Mouse (Mus musculus): ENCODE results near the gene Lrrk1.
"Not testable (repeated sequence)": the region's sequence is repeated elsewhere in the genome, so short reads cannot be mapped to it uniquely, and the experiment has no call there.

Lrrk1 gene

DNA sequence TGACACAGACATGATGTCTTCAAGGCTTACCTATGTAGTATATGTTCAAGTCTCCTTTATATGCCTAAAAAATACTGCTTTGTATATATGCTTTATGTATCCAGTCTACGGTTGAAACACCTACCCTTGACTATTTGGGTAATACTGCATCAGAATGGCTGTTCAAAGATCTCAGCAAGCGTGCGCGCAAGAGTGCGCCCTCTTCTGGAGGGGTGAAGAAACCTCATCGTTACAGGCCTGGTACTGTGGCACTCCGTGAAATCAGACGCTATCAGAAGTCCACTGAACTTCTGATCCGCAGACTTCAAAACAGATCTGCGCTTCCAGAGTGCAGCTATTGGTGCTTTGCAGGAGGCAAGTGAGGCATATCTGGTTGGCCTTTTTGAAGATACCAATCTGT lies 197.8 kb downstream of the Lrrk1 start:
- DNase-seq (ENCODE audit: low read depth, low spot score) = not testable (repeated sequence)

DNA sequence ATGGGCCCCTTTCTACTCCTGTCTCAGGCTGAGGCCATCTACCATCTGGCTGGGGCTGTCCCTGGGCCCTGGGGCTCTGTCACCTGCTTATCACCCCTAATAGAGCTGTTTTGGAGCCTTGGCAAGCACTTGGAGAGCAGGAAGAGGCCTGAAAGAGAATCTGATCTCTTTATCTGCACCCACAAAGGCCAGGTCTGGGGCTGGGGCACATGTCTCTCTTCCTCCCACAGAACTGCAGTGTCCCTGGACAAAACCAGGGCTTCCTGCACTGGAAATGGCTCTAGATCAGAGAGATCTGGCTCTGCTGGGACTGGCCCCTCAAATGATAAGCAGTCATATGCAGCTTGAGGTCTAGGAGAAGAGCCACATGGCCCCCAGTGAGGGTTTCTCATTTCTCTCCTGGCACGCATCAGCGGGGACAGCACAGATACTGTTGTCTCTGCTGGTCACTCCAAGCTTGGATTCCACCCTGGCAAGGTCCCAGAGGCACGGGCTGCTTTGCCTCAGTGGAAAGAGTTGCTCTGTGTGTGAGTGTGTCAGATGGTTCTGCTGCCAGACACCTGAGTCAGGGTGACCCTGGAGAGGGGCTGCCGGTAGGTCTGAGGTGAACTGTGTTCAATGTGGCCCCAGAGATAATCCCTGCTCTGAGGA lies 200.4 kb downstream of the Lrrk1 start:
- no peak for DNase-seq (ENCODE audit: low read depth, low spot score)

DNA sequence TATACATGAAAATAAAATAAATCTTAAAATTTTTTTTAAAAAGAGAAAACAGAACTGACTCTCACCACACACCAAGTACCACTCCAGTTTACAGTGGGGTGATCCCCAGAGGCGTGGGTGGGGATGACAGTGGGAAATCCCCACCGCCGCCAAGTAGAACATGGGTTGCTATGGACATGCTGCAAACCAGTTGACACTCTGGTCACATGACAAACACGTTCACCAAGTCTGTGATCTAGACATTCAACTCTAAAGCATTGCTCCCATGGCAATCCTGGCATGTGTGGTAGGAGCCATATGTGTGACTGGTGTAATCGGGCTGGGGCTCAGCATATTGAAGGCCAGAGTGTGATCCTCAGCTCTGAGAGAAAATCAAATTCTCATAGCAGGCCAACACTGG lies 202.8 kb downstream of the Lrrk1 start:
- DNase-seq (ENCODE audit: low read depth, low spot score) = no peak

DNA sequence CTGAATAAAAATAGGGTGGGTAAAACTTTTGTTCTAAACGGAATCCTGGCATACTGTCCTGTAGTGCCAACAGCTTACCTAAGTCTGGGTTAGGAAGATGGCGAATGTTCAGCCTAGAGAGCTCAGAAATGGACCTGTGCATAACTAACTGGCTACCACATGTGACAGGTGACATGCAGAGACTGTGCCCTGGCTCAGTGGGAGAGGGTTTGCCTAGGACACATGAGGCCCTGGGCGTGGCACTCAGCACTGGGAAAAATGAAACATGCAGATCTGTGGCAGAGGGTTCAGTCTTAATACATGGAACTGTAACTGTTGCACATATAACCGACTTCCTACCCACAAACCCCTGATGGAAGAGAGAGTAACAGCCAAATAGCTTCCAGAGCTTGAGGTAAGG lies 204.1 kb downstream of the Lrrk1 start:
- no peak for DNase-seq (ENCODE audit: low read depth, low spot score)

DNA sequence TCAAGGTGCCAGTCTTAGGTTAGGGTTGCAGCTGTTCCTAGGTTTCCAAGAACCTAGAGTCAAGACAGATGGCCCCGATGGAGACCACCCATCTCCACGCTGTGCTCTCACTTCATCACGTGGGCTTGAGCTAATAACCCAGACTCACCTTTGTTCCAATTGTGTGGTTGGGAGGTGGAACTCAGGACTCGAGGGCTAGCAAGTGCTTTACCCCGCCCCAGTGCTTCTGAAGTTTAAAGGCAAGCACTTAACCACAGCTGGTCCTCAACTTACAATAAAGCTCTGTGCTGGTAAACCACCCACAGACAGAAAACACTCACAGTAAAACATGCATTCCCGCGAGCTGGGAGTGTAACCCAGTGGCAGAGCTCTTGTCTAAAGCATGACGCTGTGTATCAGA lies 204.7 kb downstream of the Lrrk1 start:
- DNase-seq (ENCODE audit: low read depth, low spot score) = no peak

DNA sequence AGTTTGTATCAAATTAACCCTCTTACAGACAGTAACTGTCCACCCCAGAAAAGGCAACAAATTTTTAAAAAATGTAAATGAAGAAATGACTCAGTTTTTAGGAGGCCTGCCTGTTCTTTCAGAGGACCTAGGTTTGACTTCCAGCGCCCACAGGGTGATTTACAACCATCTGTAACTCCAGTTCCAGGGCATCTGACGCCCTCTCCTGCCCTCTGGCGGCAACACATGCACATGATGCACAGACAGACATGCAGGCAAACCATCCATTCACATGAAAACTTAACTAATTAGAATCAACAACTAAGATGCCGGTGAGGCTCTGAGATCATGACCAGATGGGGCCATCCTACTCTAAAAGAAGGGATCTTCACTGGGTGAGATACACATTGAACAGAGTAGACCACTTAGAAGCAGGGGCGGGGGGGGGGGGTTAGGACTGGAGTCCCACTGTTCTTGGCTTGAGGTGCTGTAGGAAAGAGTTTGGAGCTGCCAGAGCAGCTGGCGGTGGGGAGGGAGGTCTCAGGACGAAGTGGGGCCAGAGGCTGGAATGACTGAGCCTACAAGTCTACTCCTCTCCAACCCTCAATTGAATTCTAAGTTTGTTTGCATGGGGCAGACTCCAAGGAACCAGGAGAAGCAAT lies 206.0 kb downstream of the Lrrk1 start:
- DNase-seq (ENCODE audit: low read depth, low spot score) = peak; percentile 18

DNA sequence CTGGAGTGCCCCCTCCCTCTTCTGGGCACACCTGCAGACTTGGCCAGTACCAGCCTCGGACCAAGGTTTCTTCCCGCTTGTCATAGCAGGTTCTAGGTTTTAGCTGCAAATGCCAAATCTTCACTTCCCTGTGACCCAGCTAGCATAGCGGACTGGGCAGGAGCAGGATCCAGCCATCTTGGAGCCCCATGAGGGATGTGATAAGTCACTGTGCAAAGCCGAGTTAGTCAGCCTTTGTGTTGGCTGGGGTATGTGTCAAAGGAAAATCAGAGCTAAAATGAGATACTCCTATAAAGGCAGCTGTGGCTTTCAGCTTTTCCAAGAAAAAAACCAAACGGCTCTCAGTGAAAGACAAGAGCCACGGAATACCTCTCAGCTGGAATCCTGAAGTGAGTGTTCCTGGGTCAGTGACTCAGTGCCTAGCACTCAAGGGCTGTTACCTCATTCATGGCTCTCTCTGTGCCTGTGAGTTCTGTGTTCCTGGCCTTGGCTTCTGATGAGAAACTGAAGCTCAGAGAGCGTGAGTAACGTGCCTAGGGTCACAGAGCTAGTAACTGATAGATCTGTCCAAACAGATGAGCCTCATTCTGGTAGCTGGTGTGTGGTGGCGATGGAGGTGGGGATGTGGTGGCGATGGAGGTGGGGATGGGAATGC lies 207.3 kb downstream of the Lrrk1 start:
- no peak for DNase-seq (ENCODE audit: low read depth, low spot score)

DNA sequence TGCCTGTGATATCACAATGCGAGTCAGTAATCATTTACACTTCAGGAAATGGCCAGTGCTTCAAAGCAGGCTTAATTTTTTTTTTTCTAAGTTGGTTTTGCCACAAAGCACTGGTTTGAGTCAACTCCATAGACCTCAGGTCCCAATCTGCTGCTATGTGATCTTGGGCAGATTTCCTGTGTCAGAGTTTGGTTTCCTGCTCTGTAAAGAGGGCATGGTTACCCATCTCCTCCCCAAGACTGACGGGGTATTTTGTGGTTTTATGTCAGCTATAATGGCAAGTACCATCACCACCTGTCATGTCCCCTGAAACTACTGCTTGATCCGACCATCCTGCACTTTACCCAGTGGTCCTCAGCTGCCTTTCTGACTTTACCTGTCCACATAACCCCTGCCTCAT lies 207.9 kb downstream of the Lrrk1 start:
- no peak for DNase-seq (ENCODE audit: low read depth, low spot score)

DNA sequence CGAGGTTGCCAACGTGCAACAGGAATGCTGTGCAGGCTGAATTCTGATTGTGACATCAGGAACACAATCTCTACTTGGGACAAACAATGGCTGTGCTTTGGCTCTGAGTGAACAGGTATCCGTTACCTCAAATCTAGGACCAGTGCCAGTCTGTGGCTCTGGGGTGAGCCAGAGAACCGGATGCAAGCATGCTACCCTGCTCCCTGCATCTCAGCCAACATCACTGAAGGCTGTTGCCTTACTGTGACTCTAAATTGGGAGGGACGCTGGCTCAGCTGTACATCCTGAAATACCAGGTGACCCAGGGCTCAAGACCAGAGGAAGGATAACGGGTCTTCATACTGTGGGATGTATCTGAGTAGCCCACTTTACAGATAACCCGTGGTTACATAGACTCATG lies 208.4 kb downstream of the Lrrk1 start:
- no peak for DNase-seq (ENCODE audit: low read depth, low spot score)

DNA sequence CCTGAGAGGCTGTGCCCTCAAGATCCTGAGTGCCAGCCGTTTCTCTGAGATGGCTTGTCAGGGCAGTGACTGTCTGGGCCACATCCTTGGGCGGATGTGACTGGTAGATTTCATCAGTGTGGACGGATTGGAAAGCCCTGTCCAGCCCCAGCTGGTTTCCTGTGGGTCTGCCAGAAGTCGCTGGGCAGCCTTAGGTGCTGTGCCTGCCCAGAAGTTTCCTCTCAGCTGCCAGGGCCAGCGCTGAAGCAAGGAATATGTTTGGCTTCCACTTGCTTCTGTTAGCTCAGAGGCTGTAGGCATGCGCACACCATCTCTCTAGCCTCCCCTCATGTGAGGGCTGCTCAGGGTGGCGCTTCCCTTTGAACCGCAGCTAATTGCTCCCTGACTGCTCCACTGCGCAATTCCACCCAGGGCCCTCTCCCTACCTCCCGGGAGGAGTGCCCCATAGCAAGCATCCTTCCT lies 209.0 kb downstream of the Lrrk1 start:
- no peak for DNase-seq (ENCODE audit: low read depth, low spot score)

DNA sequence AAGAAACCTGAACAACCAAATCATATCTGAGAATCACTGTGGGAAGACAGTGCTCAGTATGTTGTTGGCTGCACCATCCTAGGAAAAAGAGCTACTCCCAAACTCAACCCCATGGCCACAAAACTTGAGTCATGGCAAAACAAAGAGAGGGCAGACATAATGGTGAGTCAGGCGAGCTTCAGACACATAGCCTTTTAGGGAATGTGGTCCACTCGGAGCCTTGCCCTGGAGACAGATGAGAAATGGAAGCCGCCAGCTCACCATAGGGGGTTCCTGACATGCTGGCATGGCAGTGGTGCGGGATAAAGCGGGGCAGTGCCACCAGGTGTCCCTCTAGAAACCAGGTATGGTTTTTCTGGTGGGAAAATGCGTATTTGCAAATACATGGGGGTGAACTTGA lies 210.0 kb downstream of the Lrrk1 start:
- no peak for DNase-seq (ENCODE audit: low read depth, low spot score)

DNA sequence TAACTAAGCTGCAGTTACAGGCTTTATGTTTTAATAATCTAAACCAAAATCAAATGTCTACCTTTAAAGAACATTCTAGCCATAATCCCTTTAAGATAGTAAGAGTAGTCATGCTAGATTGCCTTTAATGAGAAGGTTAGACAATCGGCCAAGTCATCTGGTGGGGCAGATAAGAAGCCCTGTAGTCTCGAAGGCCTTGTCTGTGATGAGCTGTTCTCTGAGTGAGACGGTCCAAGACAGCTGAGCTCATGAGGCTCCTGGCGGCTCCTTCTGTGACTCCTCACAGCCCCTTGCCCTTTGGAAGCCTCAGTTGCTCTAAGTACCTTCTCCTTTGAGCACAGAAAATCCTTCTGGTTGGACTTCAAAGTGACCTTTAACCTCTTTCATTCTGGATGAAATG lies 211.2 kb downstream of the Lrrk1 start:
- DNase-seq (ENCODE audit: low read depth, low spot score) = no peak
